Mouse (Mus musculus): ENCODE data around the gene Zxdc. TPM values are rescaled to one million over a fixed set of nuclear protein-coding genes. Genes with fewer than 3 reads are reported as not detected.

Gene Zxdc
- polyA plus RNA-seq, 1 experiment from 2014 or later = 9.9 TPM

GRCm38 (mm10) chr6:90347183-90347582 lies 22.1 kb upstream of the Zxdc start:
- Histone ChIP-seq H3K4me1 (replicated peaks) (0 out of 2 replicates have a peak, but pooled peaks cover 9% of the 10 kb centered on the region), H3K27me3 (peaks cover 5% of the 10 kb centered on the region; the same call in 1 of the 2 replicates), H3K9me3 (no peaks in the 10 kb centered on the region), H3K9ac (replicated peaks) (no peak overlapping the region), H3K4me3 (replicated peaks) (no peak overlapping the region), H3K36me3 (no peaks in the 10 kb centered on the region), H3K4me2 (no peak overlapping the region), H3K27ac (no peak overlapping the region)
- ATAC-seq (ENCODE audit: insufficient number of reproducible peaks, insufficient read depth, low FRiP score, low TSS enrichment, low read depth) = no peak
- 80% methylated on average over 4 of the region's 4 CpGs for WGBS

- no peak for ATAC-seq (ENCODE audit: insufficient number of reproducible peaks, insufficient read depth, low FRiP score, low TSS enrichment, low read depth)
These were observed 20.8 kb upstream of the Zxdc start for GRCm38 (mm10) chr6:90348500-90348899.

GRCm38 (mm10) chr6:90350011-90350410 lies 19.3 kb upstream of the Zxdc start:
- whole genome bisulfite sequencing = 30% methylated on average over 2 of the region's 2 CpGs
- ATAC-seq (ENCODE audit: insufficient number of reproducible peaks, insufficient read depth, low FRiP score, low TSS enrichment, low read depth) = no peak

More at GRCm38 (mm10) chr6:90348500-90348899, 20.8 kb upstream of the Zxdc start:
- no peak overlapping the region for H3K4me3 ChIP-seq (replicated peaks)
- H3K36me3 ChIP-seq = no peaks in the 10 kb centered on the region
- H3K27me3 ChIP-seq = peaks cover 5% of the 10 kb centered on the region; the same call in 1 of the 2 replicates
- no peaks in the 10 kb centered on the region; the same call in 1 of the 2 replicates for H3K9me3 ChIP-seq
- H3K9ac ChIP-seq (replicated peaks) = no peak overlapping the region
- H3K27ac ChIP-seq = no peak overlapping the region
- WGBS = 78% methylated on average over 4 of the region's 4 CpGs
- H3K4me2 ChIP-seq = no peak overlapping the region
- H3K4me1 ChIP-seq (replicated peaks) = 0 out of 2 replicates have a peak, but pooled peaks cover 9% of the 10 kb centered on the region

GRCm38 (mm10) chr6:90358142-90358541 lies 11.2 kb upstream of the Zxdc start:
- H3K27ac ChIP-seq = no peak overlapping the region
- H3K4me2 ChIP-seq = no peak overlapping the region
- 65% methylated on average over 5 of the region's 5 CpGs for WGBS
- no peak overlapping the region for H3K4me3 ChIP-seq (replicated peaks)
- ATAC-seq (ENCODE audit: insufficient number of reproducible peaks, insufficient read depth, low FRiP score, low TSS enrichment, low read depth) = no peak
- H3K9me3 ChIP-seq = no peaks in the 10 kb centered on the region; the same call in 1 of the 2 replicates
- H3K36me3 ChIP-seq = no peaks in the 10 kb centered on the region
- peaks cover 19% of the 10 kb centered on the region for H3K4me1 ChIP-seq (replicated peaks)
- H3K9ac ChIP-seq (replicated peaks) = no peak overlapping the region
- H3K27me3 ChIP-seq = no peaks in the 10 kb centered on the region

More at GRCm38 (mm10) chr6:90350011-90350410, 19.3 kb upstream of the Zxdc start:
- Histone ChIP-seq H3K27me3 (no peaks in the 10 kb centered on the region), H3K9ac (replicated peaks) (no peak overlapping the region), H3K27ac (no peak overlapping the region), H3K9me3 (no peaks in the 10 kb centered on the region; the same call in 1 of the 2 replicates), H3K4me1 (replicated peaks) (0 out of 2 replicates have a peak, but pooled peaks cover 9% of the 10 kb centered on the region), H3K4me2 (no peak overlapping the region), H3K4me3 (replicated peaks) (no peak overlapping the region), H3K36me3 (no peaks in the 10 kb centered on the region)

- no peak overlapping the region for H3K9ac ChIP-seq (replicated peaks)
- peak overlapping the region; percentile 78 for H3K27ac ChIP-seq
- ATAC-seq (ENCODE audit: insufficient number of reproducible peaks, insufficient read depth, low FRiP score, low TSS enrichment, low read depth) = no peak; the same call in 1 of the 2 replicates
- no peak overlapping the region for H3K4me2 ChIP-seq
- no peaks in the 10 kb centered on the region for H3K9me3 ChIP-seq
- 89% methylated on average over 2 of the region's 2 CpGs for WGBS
- no peak overlapping the region for H3K4me3 ChIP-seq (replicated peaks)
- peaks cover 19% of the 10 kb centered on the region for H3K4me1 ChIP-seq (replicated peaks)
- no peaks in the 10 kb centered on the region for H3K36me3 ChIP-seq
- H3K27me3 ChIP-seq = no peaks in the 10 kb centered on the region
These were observed 9.8 kb upstream of the Zxdc start for GRCm38 (mm10) chr6:90359445-90359844.

GRCm38 (mm10) chr6:90360024-90360781 lies 9.1 kb upstream of the Zxdc start:
- Histone ChIP-seq H3K9ac (replicated peaks) (no peak overlapping the region), H3K4me1 (replicated peaks) (peaks cover 19% of the 10 kb centered on the region), H3K27me3 (no peaks in the 10 kb centered on the region), H3K9me3 (no peaks in the 10 kb centered on the region), H3K36me3 (no peaks in the 10 kb centered on the region), H3K27ac (peak overlapping the region; percentile 78), H3K4me3 (replicated peaks) (no peak overlapping the region), H3K4me2 (peak overlapping the region; percentile 8; the same call in 1 of the 2 replicates)
- ATAC-seq (ENCODE audit: insufficient number of reproducible peaks, insufficient read depth, low FRiP score, low TSS enrichment, low read depth) = peak; percentile 81
- 28% methylated on average over 7 of the region's 7 CpGs for WGBS

GRCm38 (mm10) chr6:90360922-90361614 lies 8.2 kb upstream of the Zxdc start:
- Histone ChIP-seq H3K36me3 (no peaks in the 10 kb centered on the region), H3K9ac (replicated peaks) (no peak overlapping the region), H3K4me2 (no peak overlapping the region), H3K27ac (0 out of 2 replicates have a peak overlapping the region, but pooled peaks have one; percentile 78), H3K4me1 (replicated peaks) (peaks cover 19% of the 10 kb centered on the region), H3K4me3 (replicated peaks) (no peak overlapping the region), H3K27me3 (no peaks in the 10 kb centered on the region), H3K9me3 (no peaks in the 10 kb centered on the region)
- no peak for ATAC-seq (ENCODE audit: insufficient number of reproducible peaks, insufficient read depth, low FRiP score, low TSS enrichment, low read depth)
- WGBS = 86% methylated on average over 6 of the region's 6 CpGs

- ATAC-seq (ENCODE audit: insufficient number of reproducible peaks, insufficient read depth, low FRiP score, low TSS enrichment, low read depth) = no peak
- H3K9me3 ChIP-seq = no peaks in the 10 kb centered on the region
- no peak overlapping the region for H3K9ac ChIP-seq (replicated peaks)
- H3K4me1 ChIP-seq (replicated peaks) = peaks cover 19% of the 10 kb centered on the region
- no peaks in the 10 kb centered on the region for H3K36me3 ChIP-seq
- no peak overlapping the region for H3K4me2 ChIP-seq
- WGBS = 86% methylated on average over 5 of the region's 5 CpGs
- H3K27me3 ChIP-seq = no peaks in the 10 kb centered on the region
- no peak overlapping the region for H3K4me3 ChIP-seq (replicated peaks)
- H3K27ac ChIP-seq = no peak overlapping the region
These were observed 6.0 kb upstream of the Zxdc start for GRCm38 (mm10) chr6:90363301-90363700.

GRCm38 (mm10) chr6:90369725-90370553 lies 647 bp downstream of the Zxdc start:
- peak overlapping the region; percentile 98 for H3K4me2 ChIP-seq
- H3K9me3 ChIP-seq = no peaks in the 10 kb centered on the region
- H3K27ac ChIP-seq = peak overlapping the region; percentile 68; the same call in 1 of the 2 replicates
- under 1% methylated on average over 89 of the region's 98 CpGs for WGBS
- H3K27me3 ChIP-seq = no peaks in the 10 kb centered on the region
- H3K4me1 ChIP-seq (replicated peaks) = peaks cover 15% of the 10 kb centered on the region
- ATAC-seq (ENCODE audit: insufficient number of reproducible peaks, insufficient read depth, low FRiP score, low TSS enrichment, low read depth) = peak; percentile 70; the same call in 1 of the 2 replicates
- peak overlapping the region; percentile 96 for H3K4me3 ChIP-seq (replicated peaks)
- H3K36me3 ChIP-seq = peaks cover 20% of the 10 kb centered on the region
- H3K9ac ChIP-seq (replicated peaks) = peak overlapping the region; percentile 80

GRCm38 (mm10) chr6:90374647-90375046 lies 5.4 kb downstream of the Zxdc start:
- H3K27ac ChIP-seq = no peak overlapping the region
- ATAC-seq (ENCODE audit: insufficient number of reproducible peaks, insufficient read depth, low FRiP score, low TSS enrichment, low read depth) = no peak
- 90% methylated on average over 4 of the region's 4 CpGs for WGBS
- H3K4me1 ChIP-seq (replicated peaks) = peaks cover 15% of the 10 kb centered on the region
- no peaks in the 10 kb centered on the region for H3K27me3 ChIP-seq
- no peaks in the 10 kb centered on the region for H3K9me3 ChIP-seq
- peaks cover 58% of the 10 kb centered on the region for H3K36me3 ChIP-seq
- H3K4me3 ChIP-seq (replicated peaks) = no peak overlapping the region
- H3K4me2 ChIP-seq = no peak overlapping the region
- no peak overlapping the region for H3K9ac ChIP-seq (replicated peaks)

All from limb, embryonic 12.5 days (tissue).